Mouse (Mus musculus) activated CD4-positive, CD25-positive, alpha-beta regulatory T cell, adult 4 months (primary cell): Measurements from ENCODE around the gene Mettl24. TPM values are rescaled to one million over a fixed set of nuclear protein-coding genes. Genes with fewer than 3 reads are reported as not detected.

Source experiments
- ATAC-seq: one replicate; pipeline ENCODE4 v1.8.0; 2017
- polyA plus RNA-seq, 2 experiments: library from polyadenylated mRNA; unstranded; fragments of 100-300 nt; shearing (Covaris generic); gene quantifications; one replicate each; pipeline ENCODE4 v1.2.1; 2017

Mettl24 gene
- polyA plus RNA-seq, 2 experiments from 2014 or later, result not detected

GRCm38 (mm10) chr10:40816471-40816870 is 133.4 kb downstream of the Mettl24 start:
- no peak for ATAC-seq

- no peak for ATAC-seq
These were observed 142.9 kb downstream of the Mettl24 start for GRCm38 (mm10) chr10:40825952-40826351.

- ATAC-seq, result no peak
These were observed 144.6 kb downstream of the Mettl24 start for GRCm38 (mm10) chr10:40827706-40828105.

GRCm38 (mm10) chr10:40830312-40830711 is 147.2 kb downstream of the Mettl24 start:
- no peak for ATAC-seq

- ATAC-seq, result no peak
These were observed 148.2 kb downstream of the Mettl24 start for GRCm38 (mm10) chr10:40831267-40831666.

GRCm38 (mm10) chr10:40840086-40840485 is 157.0 kb downstream of the Mettl24 start:
- ATAC-seq, result no peak

- no peak for ATAC-seq
These were observed 160.8 kb downstream of the Mettl24 start for GRCm38 (mm10) chr10:40843841-40844240.

GRCm38 (mm10) chr10:40844546-40844945 is 161.5 kb downstream of the Mettl24 start:
- ATAC-seq, result no peak

- ATAC-seq, result no peak
These were observed 162.5 kb downstream of the Mettl24 start for GRCm38 (mm10) chr10:40845626-40846025.

GRCm38 (mm10) chr10:40847176-40847874 is 164.2 kb downstream of the Mettl24 start:
- no peak for ATAC-seq

GRCm38 (mm10) chr10:40850644-40851043 is 167.6 kb downstream of the Mettl24 start:
- ATAC-seq, result no peak

- ATAC-seq, result no peak
These were observed 168.1 kb downstream of the Mettl24 start for GRCm38 (mm10) chr10:40851138-40851537.

- no peak for ATAC-seq
These were observed 172.5 kb downstream of the Mettl24 start for GRCm38 (mm10) chr10:40855616-40856015.

GRCm38 (mm10) chr10:40856703-40857102 is 173.6 kb downstream of the Mettl24 start:
- ATAC-seq, result no peak

- ATAC-seq, result no peak
These were observed 174.5 kb downstream of the Mettl24 start for GRCm38 (mm10) chr10:40857599-40857998.

Other genes with a start within 250 kb of the Mettl24 start
- gene Slc22a16, start 112.9 kb upstream of the Mettl24 start, polyA plus RNA-seq, result not detected
- not detected for gene Ddo, start 53.3 kb upstream of the Mettl24 start, polyA plus RNA-seq
- gene Cdc40, start 200.0 kb downstream of the Mettl24 start, polyA plus RNA-seq, result 10 to 100 TPM; 62.1 to 66.4 TPM
- under 1 TPM in 1 of 2 experiments, not detected in 1; 0.29 TPM for gene Wasf1, start 200.2 kb downstream of the Mettl24 start, polyA plus RNA-seq